Mouse (Mus musculus): ENCODE measurements around the gene Marcks. TPM values are rescaled to one million over a fixed set of nuclear protein-coding genes. Genes with fewer than 3 reads are reported as not detected.
A peak's percentile ranks its signal among the peaks of the same experiment; 100 is the strongest.
"Not testable (repeated sequence)": the region's sequence is repeated elsewhere in the genome, so short reads cannot be mapped to it uniquely, and the experiment has no call there.

The Marcks gene
- polyA plus RNA-seq, 1 experiment, result 380 TPM

GRCm38 (mm10) chr10:37096529-37096928 lies 42.2 kb downstream of the Marcks start:
- DNase-seq (ENCODE audit: low read depth), result no peak
- TF ChIP-seq POLR2A (IDR thresholded peaks at IDR 0.05; ENCODE audit: borderline replicate concordance, extremely low read depth, insufficient read depth, insufficient read length, poor library complexity, severe bottlenecking) (no peak), CTCF (IDR thresholded peaks at IDR 0.05; ENCODE audit: borderline replicate concordance, extremely low read depth, insufficient read depth, insufficient read length) (no peak)

GRCm38 (mm10) chr10:37095803-37096202 lies 42.9 kb downstream of the Marcks start:
- no peak for TF ChIP-seq POLR2A (IDR thresholded peaks at IDR 0.05; ENCODE audit: borderline replicate concordance, extremely low read depth, insufficient read depth, insufficient read length, poor library complexity, severe bottlenecking)
- no peak for TF ChIP-seq CTCF (IDR thresholded peaks at IDR 0.05; ENCODE audit: borderline replicate concordance, extremely low read depth, insufficient read depth, insufficient read length)

DNA sequence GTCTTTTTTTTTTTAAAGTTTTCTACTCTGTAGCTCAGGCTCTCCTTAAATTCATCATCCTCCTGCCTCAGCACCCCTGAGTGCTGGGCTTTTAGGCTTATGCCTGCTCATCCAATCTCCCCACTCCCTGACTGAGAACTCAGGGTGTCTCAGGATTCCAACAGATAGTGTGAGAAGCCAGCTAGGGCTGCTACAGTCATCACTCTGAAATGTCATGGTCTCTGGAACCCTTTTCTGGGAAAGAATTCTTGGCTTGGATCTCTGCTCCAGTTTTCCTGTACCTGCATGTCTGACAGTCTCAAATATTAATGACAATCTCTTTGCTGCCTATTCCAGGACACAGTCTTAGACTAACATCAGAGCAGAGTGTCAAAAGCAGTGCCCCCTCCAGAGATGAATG lies 45.4 kb downstream of the Marcks start:
- no peak for TF ChIP-seq CTCF (IDR thresholded peaks at IDR 0.05; ENCODE audit: borderline replicate concordance, extremely low read depth, insufficient read depth, insufficient read length)
- TF ChIP-seq POLR2A (IDR thresholded peaks at IDR 0.05; ENCODE audit: borderline replicate concordance, extremely low read depth, insufficient read depth, insufficient read length, poor library complexity, severe bottlenecking), result no peak
- DNase-seq (ENCODE audit: low read depth), result no peak

More at GRCm38 (mm10) chr10:37095803-37096202, 42.9 kb downstream of the Marcks start:
- peak; percentile 36 for DNase-seq (ENCODE audit: low read depth)

DNA sequence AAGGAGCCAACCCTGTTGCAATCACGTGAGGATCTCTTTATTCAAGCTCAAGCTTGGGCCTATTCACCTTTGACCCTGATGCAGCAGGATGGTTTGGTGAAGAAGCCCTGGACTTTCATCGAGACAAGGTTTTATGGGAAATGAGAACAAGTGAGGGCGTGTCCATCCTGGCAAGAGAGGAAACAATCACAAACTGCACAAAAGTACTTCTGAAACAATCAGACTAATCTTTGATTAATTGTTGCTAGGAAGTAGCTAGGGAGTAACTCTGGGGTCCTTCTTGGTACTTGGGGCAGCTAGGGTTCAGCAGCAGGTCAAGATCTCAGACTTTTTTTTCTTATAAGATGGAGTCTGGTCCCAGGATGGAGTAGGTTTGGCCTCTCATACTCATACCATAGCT lies 48.3 kb downstream of the Marcks start:
- no peak for TF ChIP-seq CTCF (IDR thresholded peaks at IDR 0.05; ENCODE audit: borderline replicate concordance, extremely low read depth, insufficient read depth, insufficient read length)
- TF ChIP-seq POLR2A (IDR thresholded peaks at IDR 0.05; ENCODE audit: borderline replicate concordance, extremely low read depth, insufficient read depth, insufficient read length, poor library complexity, severe bottlenecking), result no peak

DNA sequence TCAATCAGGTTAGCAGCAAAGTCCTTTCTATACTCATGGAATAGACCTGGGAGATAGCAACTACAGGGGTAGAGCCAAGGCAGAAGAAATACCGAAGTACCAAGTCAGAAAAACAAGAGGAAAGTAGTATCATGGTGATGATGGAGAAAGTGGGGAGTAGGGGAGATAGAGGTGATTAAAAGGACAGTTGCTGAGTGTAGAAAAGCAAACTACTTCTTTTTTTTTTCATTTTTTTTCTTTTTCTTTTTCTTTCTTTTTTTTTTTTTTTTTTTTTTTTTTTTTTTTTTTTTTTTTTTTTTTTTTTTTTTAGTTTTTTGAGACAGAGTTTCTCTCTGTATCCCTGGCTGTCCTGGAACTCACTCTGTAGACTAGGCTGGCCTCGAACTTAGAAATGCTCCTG lies 54.6 kb downstream of the Marcks start:
- not testable (repeated sequence) for DNase-seq (ENCODE audit: low read depth)

More for the DNA sequence above, 48.3 kb downstream of the Marcks start:
- DNase-seq (ENCODE audit: low read depth), result no peak

Other genes starting within 250 kb of the Marcks start
- gene Hdac2, start 164.4 kb downstream of the Marcks start, polyA plus RNA-seq (2012; rRNA removed), result 127 and 186 TPM in 2 replicates